Mouse (Mus musculus) limb, embryonic 13.5 days (tissue): ENCODE data around the gene Foxo1. TPM values are rescaled to one million over a fixed set of nuclear protein-coding genes. Genes with fewer than 3 reads are reported as not detected.

ENCODE experiments used
- ATAC-seq: fragments of 200-750 bp; cut with Nextera tagmentation; 2 replicates; pipeline ENCODE4 v1.8.0; 2017; ENCODE audit warnings: low read depth, moderate number of reproducible peaks, moderate TSS enrichment; ENCODE audit not compliant: low FRiP score
- H3K27ac ChIP-seq: fragments of 300-500 bp; sonication (generic); 2 replicates; pipeline ENCODE4 v1.5.1; 2015; ENCODE audit warnings: inconsistent platforms, mild to moderate bottlenecking, moderate library complexity
- H3K27me3 ChIP-seq: fragments of 300-500 bp; sonication (generic); 2 replicates; pipeline ENCODE4 v1.6.1; 2015; ENCODE audit warnings: mild to moderate bottlenecking, inconsistent platforms
- H3K36me3 ChIP-seq: fragments of 300-500 bp; sonication (generic); 2 replicates; pipeline ENCODE4 v1.6.1; 2015; ENCODE audit warnings: inconsistent platforms, mild to moderate bottlenecking, moderate library complexity
- H3K4me1 ChIP-seq: fragments of 300-500 bp; sonication (generic); 2 replicates; pipeline ENCODE4 v1.6.1; 2015; ENCODE audit warnings: inconsistent platforms
- H3K4me2 ChIP-seq: fragments of 300-500 bp; sonication (generic); replicated peaks from 2 replicates; pipeline ENCODE4 v1.6.1; 2015; ENCODE audit warnings: inconsistent platforms, mild to moderate bottlenecking, moderate library complexity
- H3K4me3 ChIP-seq: fragments of 300-500 bp; sonication (generic); 2 replicates; pipeline ENCODE4 v1.5.1; 2015; ENCODE audit warnings: moderate library complexity, mild to moderate bottlenecking, inconsistent platforms
- H3K9ac ChIP-seq: fragments of 300-500 bp; sonication (generic); 2 replicates; pipeline ENCODE4 v1.6.1; 2015; ENCODE audit warnings: mild to moderate bottlenecking, inconsistent platforms
- H3K9me3 ChIP-seq: fragments of 300-500 bp; sonication (generic); 2 replicates; pipeline ENCODE4 v1.6.1; 2016; ENCODE audit warnings: inconsistent platforms
- WGBS: fragments of 180-500 bp; shearing (Covaris S2); methylation state at CpG from one replicate; pipeline ENCODE4 v1.1.7; 2015; 5-methylcytosine and 5-hydroxymethylcytosine counted together
- polyA plus RNA-seq: library from polyadenylated mRNA; unstranded; fragments of >200 nt; fragmentation: Nextera tagmentation; extraction: Ambion mirVana; gene quantifications from 2 replicates; pipeline ENCODE4 v1.2.1, GENCODE M21; 2015

Gene Foxo1
- polyA plus RNA-seq, 1 experiment from 2014 or later, result 5.5 TPM

- H3K4me1 ChIP-seq, result peaks cover 35% of the 10 kb centered on the region
- no peak overlapping the region for H3K27ac ChIP-seq
- WGBS, result 18% methylated on average over 3 of the region's 3 CpGs
- no peak for ATAC-seq
- peak overlapping the region; percentile 88 for H3K9ac ChIP-seq
- H3K4me3 ChIP-seq, result peak overlapping the region; percentile 84
- no peaks in the 10 kb centered on the region for H3K36me3 ChIP-seq
- H3K27me3 ChIP-seq, result peaks cover 13% of the 10 kb centered on the region
- H3K9me3 ChIP-seq, result no peaks in the 10 kb centered on the region
- H3K4me2 ChIP-seq, result peak overlapping the region; percentile 99
These were observed 2.4 kb downstream of the Foxo1 start for GRCm38 (mm10) chr3:52270511-52270910.

GRCm38 (mm10) chr3:52271376-52271775 lies 3.2 kb downstream of the Foxo1 start:
- 51% methylated on average over 5 of the region's 5 CpGs for WGBS
- ATAC-seq, result no peak
- H3K4me2 ChIP-seq, result peak overlapping the region; percentile 99
- H3K27me3 ChIP-seq, result peaks cover 5% of the 10 kb centered on the region
- 0 out of 2 replicates have a peak overlapping the region, but pooled peaks have one; percentile 0 for H3K4me3 ChIP-seq
- H3K4me1 ChIP-seq, result peaks cover 32% of the 10 kb centered on the region
- H3K9me3 ChIP-seq, result no peaks in the 10 kb centered on the region
- no peak overlapping the region for H3K9ac ChIP-seq
- H3K27ac ChIP-seq, result no peak overlapping the region
- no peaks in the 10 kb centered on the region for H3K36me3 ChIP-seq

- H3K27ac ChIP-seq, result no peak overlapping the region
- H3K4me1 ChIP-seq, result peaks cover 22% of the 10 kb centered on the region
- no peaks in the 10 kb centered on the region for H3K27me3 ChIP-seq
- no peak for ATAC-seq
- no peak overlapping the region for H3K9ac ChIP-seq
- H3K4me2 ChIP-seq, result no peak overlapping the region
- no peak overlapping the region for H3K4me3 ChIP-seq
- 66% methylated on average over 8 of the region's 8 CpGs for WGBS
- H3K36me3 ChIP-seq, result no peaks in the 10 kb centered on the region
- no peaks in the 10 kb centered on the region for H3K9me3 ChIP-seq
These were observed 4.3 kb downstream of the Foxo1 start for GRCm38 (mm10) chr3:52272376-52272865.

GRCm38 (mm10) chr3:52274475-52274874 lies 6.3 kb downstream of the Foxo1 start:
- H3K36me3 ChIP-seq, result peaks cover 8% of the 10 kb centered on the region; the same call in 1 of the 2 replicates
- H3K27ac ChIP-seq, result no peak overlapping the region
- H3K4me3 ChIP-seq, result no peak overlapping the region
- H3K4me2 ChIP-seq, result no peak overlapping the region
- no peak for ATAC-seq
- H3K4me1 ChIP-seq, result peaks cover 16% of the 10 kb centered on the region
- H3K9me3 ChIP-seq, result no peaks in the 10 kb centered on the region
- H3K27me3 ChIP-seq, result no peaks in the 10 kb centered on the region
- no peak overlapping the region for H3K9ac ChIP-seq

GRCm38 (mm10) chr3:52275037-52275555 lies 7.0 kb downstream of the Foxo1 start:
- peaks cover 11% of the 10 kb centered on the region for H3K4me1 ChIP-seq
- no peak overlapping the region for H3K9ac ChIP-seq
- H3K27ac ChIP-seq, result no peak overlapping the region
- ATAC-seq, result no peak
- H3K9me3 ChIP-seq, result no peaks in the 10 kb centered on the region
- WGBS, result 85% methylated on average over 9 of the region's 9 CpGs
- H3K4me3 ChIP-seq, result no peak overlapping the region
- H3K27me3 ChIP-seq, result no peaks in the 10 kb centered on the region
- H3K4me2 ChIP-seq, result no peak overlapping the region
- peaks cover 8% of the 10 kb centered on the region; the same call in 1 of the 2 replicates for H3K36me3 ChIP-seq

GRCm38 (mm10) chr3:52280681-52281080 lies 12.5 kb downstream of the Foxo1 start:
- Histone ChIP-seq H3K27me3 (no peaks in the 10 kb centered on the region), H3K4me1 (peaks cover 7% of the 10 kb centered on the region; the same call in 1 of the 2 replicates), H3K4me3 (no peak overlapping the region), H3K9ac (no peak overlapping the region), H3K27ac (no peak overlapping the region), H3K9me3 (no peaks in the 10 kb centered on the region), H3K4me2 (no peak overlapping the region), H3K36me3 (peaks cover 8% of the 10 kb centered on the region; the same call in 1 of the 2 replicates)
- 81% methylated on average over 1 of the region's 1 CpGs for WGBS
- ATAC-seq, result no peak

- H3K4me1 ChIP-seq, result peaks cover 7% of the 10 kb centered on the region; the same call in 1 of the 2 replicates
- no peak overlapping the region for H3K4me2 ChIP-seq
- no peak for ATAC-seq
- no peak overlapping the region for H3K27ac ChIP-seq
- H3K4me3 ChIP-seq, result no peak overlapping the region
- 53% methylated on average over 3 of the region's 3 CpGs for WGBS
- H3K36me3 ChIP-seq, result peaks cover 8% of the 10 kb centered on the region; the same call in 1 of the 2 replicates
- H3K27me3 ChIP-seq, result no peaks in the 10 kb centered on the region
- no peak overlapping the region for H3K9ac ChIP-seq
- H3K9me3 ChIP-seq, result no peaks in the 10 kb centered on the region
These were observed 13.7 kb downstream of the Foxo1 start for GRCm38 (mm10) chr3:52281882-52282281.

- no peaks in the 10 kb centered on the region for H3K27me3 ChIP-seq
- 12% methylated on average over 2 of the region's 2 CpGs for WGBS
- H3K36me3 ChIP-seq, result peaks cover 8% of the 10 kb centered on the region; the same call in 1 of the 2 replicates
- no peak for ATAC-seq
- H3K4me1 ChIP-seq, result peaks cover 7% of the 10 kb centered on the region; the same call in 1 of the 2 replicates
- no peak overlapping the region for H3K9ac ChIP-seq
- H3K9me3 ChIP-seq, result no peaks in the 10 kb centered on the region
- H3K4me2 ChIP-seq, result no peak overlapping the region
- no peak overlapping the region for H3K4me3 ChIP-seq
- H3K27ac ChIP-seq, result no peak overlapping the region
These were observed 14.2 kb downstream of the Foxo1 start for GRCm38 (mm10) chr3:52282369-52282768.

- Histone ChIP-seq H3K9ac (no peak overlapping the region), H3K9me3 (no peaks in the 10 kb centered on the region), H3K4me2 (no peak overlapping the region), H3K27ac (no peak overlapping the region), H3K4me1 (peaks cover 7% of the 10 kb centered on the region; the same call in 1 of the 2 replicates), H3K4me3 (no peak overlapping the region), H3K36me3 (peaks cover 2% of the 10 kb centered on the region; the same call in 1 of the 2 replicates), H3K27me3 (no peaks in the 10 kb centered on the region)
- no peak for ATAC-seq
- 86% methylated on average over 6 of the region's 6 CpGs for WGBS
These were observed 15.4 kb downstream of the Foxo1 start for GRCm38 (mm10) chr3:52283521-52283920.

GRCm38 (mm10) chr3:52290811-52291210 lies 22.7 kb downstream of the Foxo1 start:
- no peak for ATAC-seq
- Histone ChIP-seq H3K4me2 (no peak overlapping the region), H3K4me3 (no peak overlapping the region), H3K4me1 (0 out of 2 replicates have a peak, but pooled peaks cover 3% of the 10 kb centered on the region), H3K27ac (no peak overlapping the region), H3K9me3 (no peaks in the 10 kb centered on the region), H3K27me3 (no peaks in the 10 kb centered on the region), H3K36me3 (no peaks in the 10 kb centered on the region), H3K9ac (no peak overlapping the region)
- 100% methylated on average over 2 of the region's 2 CpGs for WGBS

GRCm38 (mm10) chr3:52292498-52292897 lies 24.4 kb downstream of the Foxo1 start:
- Histone ChIP-seq H3K4me3 (no peak overlapping the region), H3K27me3 (no peaks in the 10 kb centered on the region), H3K4me1 (peaks cover 16% of the 10 kb centered on the region), H3K4me2 (no peak overlapping the region), H3K27ac (no peak overlapping the region), H3K36me3 (no peaks in the 10 kb centered on the region), H3K9ac (no peak overlapping the region), H3K9me3 (no peaks in the 10 kb centered on the region)
- no peak for ATAC-seq
- 76% methylated on average over 7 of the region's 7 CpGs for WGBS

GRCm38 (mm10) chr3:52293946-52294345 lies 25.8 kb downstream of the Foxo1 start:
- Histone ChIP-seq H3K9ac (no peak overlapping the region), H3K4me1 (peaks cover 26% of the 10 kb centered on the region)
- WGBS, result 59% methylated on average over 5 of the region's 5 CpGs

GRCm38 (mm10) chr3:52295688-52296087 lies 27.6 kb downstream of the Foxo1 start:
- WGBS, result 60% methylated on average over 1 of the region's 1 CpGs
- H3K4me1 ChIP-seq, result peaks cover 43% of the 10 kb centered on the region
- no peak overlapping the region for H3K4me3 ChIP-seq
- H3K9me3 ChIP-seq, result no peaks in the 10 kb centered on the region
- no peaks in the 10 kb centered on the region for H3K36me3 ChIP-seq
- no peak overlapping the region for H3K27ac ChIP-seq
- H3K9ac ChIP-seq, result no peak overlapping the region
- no peaks in the 10 kb centered on the region for H3K27me3 ChIP-seq
- ATAC-seq, result no peak
- no peak overlapping the region for H3K4me2 ChIP-seq

More at GRCm38 (mm10) chr3:52293946-52294345, 25.8 kb downstream of the Foxo1 start:
- no peak for ATAC-seq
- H3K27me3 ChIP-seq, result no peaks in the 10 kb centered on the region
- no peak overlapping the region for H3K4me2 ChIP-seq
- H3K27ac ChIP-seq, result no peak overlapping the region
- no peaks in the 10 kb centered on the region for H3K9me3 ChIP-seq
- no peak overlapping the region for H3K4me3 ChIP-seq
- no peaks in the 10 kb centered on the region for H3K36me3 ChIP-seq
